Mouse (Mus musculus) neural tube, embryonic 14.5 days (tissue): ENCODE results near the gene Lrrc63. TPM values are rescaled to one million over a fixed set of nuclear protein-coding genes. Genes with fewer than 3 reads are reported as not detected.
A peak's percentile ranks its signal among the peaks of the same experiment; 100 is the strongest.

Experiments
- ATAC-seq: fragments of 200-750 bp; cut with Nextera tagmentation; 2 replicates; pipeline ENCODE4 v1.8.0; 2017; ENCODE audit warnings: low read depth, mild to moderate bottlenecking, moderate TSS enrichment, moderate library complexity
- H3K27ac ChIP-seq: fragments of 300-500 bp; sonication (generic); 2 replicates; pipeline ENCODE4 v1.5.1; 2014; ENCODE audit warnings: low read depth, mild to moderate bottlenecking, control low read depth, low read length, moderate library complexity, mixed read lengths
- H3K27me3 ChIP-seq: fragments of 300-500 bp; sonication (generic); 2 replicates; pipeline ENCODE4 v1.6.1; 2014; ENCODE audit warnings: low read length; ENCODE audit not compliant: control insufficient read depth, insufficient read depth
- H3K36me3 ChIP-seq: fragments of 300-500 bp; sonication (generic); 2 replicates; pipeline ENCODE4 v1.6.1; 2014; ENCODE audit warnings: low read length, mixed read lengths; ENCODE audit not compliant: control insufficient read depth, insufficient read depth
- H3K4me1 ChIP-seq: fragments of 300-500 bp; sonication (generic); 2 replicates; pipeline ENCODE4 v1.6.1; 2014; ENCODE audit warnings: low read length; ENCODE audit not compliant: control insufficient read depth, insufficient read depth
- H3K4me2 ChIP-seq: fragments of 300-500 bp; sonication (generic); 2 replicates; pipeline ENCODE4 v1.6.1; 2014; ENCODE audit warnings: mild to moderate bottlenecking, low read depth, low read length, control low read depth
- H3K4me3 ChIP-seq: fragments of 300-500 bp; sonication (generic); 2 replicates; pipeline ENCODE4 v1.5.1; 2014; ENCODE audit warnings: low read depth, low read length, control low read depth, mixed read lengths
- H3K9ac ChIP-seq: fragments of 300-500 bp; sonication (generic); replicated peaks from 2 replicates; pipeline ENCODE4 v1.6.1; 2014; ENCODE audit warnings: low read depth, mild to moderate bottlenecking, control low read depth, low read length, mixed read lengths
- H3K9me3 ChIP-seq: fragments of 300-500 bp; sonication (generic); 2 replicates; pipeline ENCODE4 v1.6.1; 2016; ENCODE audit warnings: low read length; ENCODE audit not compliant: control insufficient read depth
- WGBS: fragments of 180-500 bp; shearing (Covaris S2); extraction: QIAGEN DNeasy Blood & Tissue Kit; methylation state at CpG from one replicate; pipeline ENCODE4 v1.1.7; 2014; 5-methylcytosine and 5-hydroxymethylcytosine counted together
- polyA plus RNA-seq: library from polyadenylated mRNA; unstranded; fragments of >200 nt; fragmentation: Nextera tagmentation; extraction: Ambion mirVana; gene quantifications from 2 replicates; pipeline ENCODE4 v1.2.1, GENCODE M21; 2014

Gene Lrrc63
- polyA plus RNA-seq, 1 experiment from 2014 or later = not detected

- Histone ChIP-seq H3K4me1 (no peaks in the 10 kb centered on the region), H3K27ac (no peak overlapping the region), H3K27me3 (no peaks in the 10 kb centered on the region), H3K9ac (no peak overlapping the region), H3K4me2 (no peak overlapping the region), H3K9me3 (no peaks in the 10 kb centered on the region), H3K36me3 (no peaks in the 10 kb centered on the region), H3K4me3 (no peak overlapping the region)
- 86% methylated on average over 8 of the region's 8 CpGs for WGBS
- no peak for ATAC-seq
Observed at GRCm38 (mm10) chr14:75174296-75174695, 43.6 kb upstream of the Lrrc63 start.

GRCm38 (mm10) chr14:75170546-75170945, 39.9 kb upstream of the Lrrc63 start:
- Histone ChIP-seq H3K4me1 (no peaks in the 10 kb centered on the region), H3K4me2 (no peak overlapping the region), H3K27me3 (no peaks in the 10 kb centered on the region), H3K9me3 (no peaks in the 10 kb centered on the region), H3K4me3 (no peak overlapping the region), H3K36me3 (no peaks in the 10 kb centered on the region), H3K27ac (no peak overlapping the region), H3K9ac (no peak overlapping the region)
- 84% methylated on average over 1 of the region's 1 CpGs for WGBS
- ATAC-seq = no peak

- no peak overlapping the region for H3K4me3 ChIP-seq
- H3K4me2 ChIP-seq = no peak overlapping the region
- no peaks in the 10 kb centered on the region for H3K27me3 ChIP-seq
- no peak overlapping the region for H3K27ac ChIP-seq
- H3K9me3 ChIP-seq = no peaks in the 10 kb centered on the region
- no peak for ATAC-seq
- no peaks in the 10 kb centered on the region for H3K4me1 ChIP-seq
- 86% methylated on average over 3 of the region's 3 CpGs for WGBS
- no peak overlapping the region for H3K9ac ChIP-seq
- H3K36me3 ChIP-seq = no peaks in the 10 kb centered on the region
Observed at GRCm38 (mm10) chr14:75168501-75168900, 37.8 kb upstream of the Lrrc63 start.

GRCm38 (mm10) chr14:75165574-75166131, 35.0 kb upstream of the Lrrc63 start:
- no peak overlapping the region for H3K4me3 ChIP-seq
- no peaks in the 10 kb centered on the region for H3K9me3 ChIP-seq
- peak; percentile 46; the same call in 1 of the 2 replicates for ATAC-seq
- H3K36me3 ChIP-seq = no peaks in the 10 kb centered on the region
- no peak overlapping the region for H3K4me2 ChIP-seq
- H3K27ac ChIP-seq = no peak overlapping the region
- no peaks in the 10 kb centered on the region for H3K27me3 ChIP-seq
- no peaks in the 10 kb centered on the region for H3K4me1 ChIP-seq
- H3K9ac ChIP-seq = no peak overlapping the region
- 63% methylated on average over 2 of the region's 2 CpGs for WGBS

- no peaks in the 10 kb centered on the region for H3K4me1 ChIP-seq
- no peak overlapping the region for H3K4me2 ChIP-seq
- no peaks in the 10 kb centered on the region for H3K27me3 ChIP-seq
- no peak overlapping the region for H3K9ac ChIP-seq
- WGBS = 97% methylated on average over 9 of the region's 9 CpGs
- H3K36me3 ChIP-seq = no peaks in the 10 kb centered on the region
- no peak overlapping the region for H3K27ac ChIP-seq
- H3K4me3 ChIP-seq = no peak overlapping the region
- no peaks in the 10 kb centered on the region for H3K9me3 ChIP-seq
- no peak for ATAC-seq
Observed at GRCm38 (mm10) chr14:75164345-75164744, 33.7 kb upstream of the Lrrc63 start.

- Histone ChIP-seq H3K4me1 (no peaks in the 10 kb centered on the region), H3K4me2 (no peak overlapping the region), H3K4me3 (no peak overlapping the region), H3K36me3 (no peaks in the 10 kb centered on the region), H3K27me3 (no peaks in the 10 kb centered on the region), H3K9ac (no peak overlapping the region), H3K9me3 (no peaks in the 10 kb centered on the region), H3K27ac (no peak overlapping the region)
- no peak for ATAC-seq
- WGBS = 91% methylated on average over 8 of the region's 8 CpGs
Observed at GRCm38 (mm10) chr14:75163866-75164265, 33.2 kb upstream of the Lrrc63 start.

GRCm38 (mm10) chr14:75159375-75159774, 28.7 kb upstream of the Lrrc63 start:
- Histone ChIP-seq H3K27ac (no peak overlapping the region), H3K4me1 (no peaks in the 10 kb centered on the region), H3K9me3 (no peaks in the 10 kb centered on the region), H3K4me2 (no peak overlapping the region), H3K36me3 (no peaks in the 10 kb centered on the region), H3K4me3 (no peak overlapping the region), H3K27me3 (no peaks in the 10 kb centered on the region), H3K9ac (no peak overlapping the region)
- WGBS = 93% methylated on average over 2 of the region's 2 CpGs
- ATAC-seq = no peak

GRCm38 (mm10) chr14:75154481-75154880, 23.8 kb upstream of the Lrrc63 start:
- H3K4me3 ChIP-seq = no peak overlapping the region
- 90% methylated on average over 8 of the region's 8 CpGs for WGBS
- no peaks in the 10 kb centered on the region for H3K27me3 ChIP-seq
- H3K36me3 ChIP-seq = no peaks in the 10 kb centered on the region
- H3K9ac ChIP-seq = no peak overlapping the region
- ATAC-seq = no peak
- no peaks in the 10 kb centered on the region for H3K9me3 ChIP-seq
- no peak overlapping the region for H3K4me2 ChIP-seq
- H3K4me1 ChIP-seq = no peaks in the 10 kb centered on the region
- H3K27ac ChIP-seq = no peak overlapping the region

GRCm38 (mm10) chr14:75151146-75151545, 20.5 kb upstream of the Lrrc63 start:
- Histone ChIP-seq H3K9me3 (no peaks in the 10 kb centered on the region), H3K36me3 (no peaks in the 10 kb centered on the region), H3K27ac (no peak overlapping the region), H3K9ac (no peak overlapping the region), H3K4me1 (no peaks in the 10 kb centered on the region), H3K27me3 (no peaks in the 10 kb centered on the region), H3K4me3 (no peak overlapping the region), H3K4me2 (no peak overlapping the region)
- WGBS = 84% methylated on average over 3 of the region's 3 CpGs
- ATAC-seq = no peak
